Mouse (Mus musculus): ENCODE measurements around the gene Mapk7. TPM values are rescaled to one million over a fixed set of nuclear protein-coding genes. Genes with fewer than 3 reads are reported as not detected.

Mapk7 gene
- total and polyA plus RNA-seq, 3 experiments: 5.1 to 21.6 (median 12.2) TPM

DNA sequence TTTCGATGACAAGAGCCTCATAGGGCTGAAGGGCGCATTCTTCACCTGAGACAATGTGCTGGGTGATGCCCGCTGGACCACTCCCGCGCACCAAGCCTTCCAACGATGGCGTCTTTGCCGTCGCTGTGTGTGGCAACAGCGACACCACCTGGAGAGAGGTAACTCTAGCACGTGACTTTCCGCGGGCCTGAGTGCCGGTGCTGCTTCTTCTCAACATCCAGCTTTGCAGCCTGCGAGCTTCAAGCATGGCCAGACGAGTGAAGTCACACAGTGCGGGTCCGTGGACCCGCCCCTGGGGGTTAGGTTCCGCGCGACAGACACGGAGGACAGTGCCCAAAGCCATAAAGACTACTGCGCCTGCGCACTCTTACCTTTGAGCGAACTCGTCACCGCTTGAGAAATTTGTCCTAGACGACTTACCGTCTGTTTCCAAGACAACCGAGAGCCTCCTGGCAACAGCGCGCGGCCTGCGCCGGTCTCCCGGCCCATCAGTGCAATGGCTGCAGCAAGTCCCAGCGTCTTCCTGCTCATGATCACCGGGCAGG lies 10.6 kb upstream of the Mapk7 start, which contains the start of gene B9d1 (continued):
- TF ChIP-seq KAT2A (IDR thresholded peaks at IDR 0.05; ENCODE audit: insufficient replicate concordance, low read length) (no peak), MYC (IDR thresholded peaks at IDR 0.05; ENCODE audit: low read depth, low read length) (peak; percentile 97), ZNF384 (IDR thresholded peaks at IDR 0.05; ENCODE audit: low read depth, low read length) (no peak), USF1 (IDR thresholded peaks at IDR 0.05; ENCODE audit: low read depth, low read length) (peak; percentile 87), NELFE (IDR thresholded peaks at IDR 0.05; ENCODE audit: low read depth, low read length) (peak; percentile 43; the same call in 1 of the 2 replicates), TBP (conservative IDR thresholded peaks at IDR 0.05; ENCODE audit: low read depth, low read length) (0 out of 2 replicates have a peak, but pooled peaks have one; percentile 33)

DNA sequence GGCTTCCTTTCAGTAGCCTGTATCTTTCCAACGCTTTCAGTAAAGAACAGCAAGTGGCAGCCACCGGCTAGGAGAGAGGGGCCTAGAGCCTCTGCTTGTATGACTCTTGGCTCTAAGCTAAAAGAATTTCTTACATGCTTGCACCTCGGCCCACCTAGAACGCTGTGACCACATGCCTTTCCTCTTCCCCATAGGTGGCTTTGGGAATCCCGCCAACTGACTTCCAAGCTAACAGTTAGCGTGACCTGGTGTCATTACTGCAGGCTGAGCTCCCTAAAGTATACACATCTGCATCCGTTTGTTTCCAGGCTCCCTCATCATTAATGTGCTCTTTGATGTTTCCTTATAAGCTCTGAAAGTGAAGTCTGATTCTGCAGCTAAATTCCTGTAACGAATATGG lies 9.7 kb upstream of the Mapk7 start:
- H3K27me3 ChIP-seq (replicated peaks): peaks cover 16% of the 10 kb centered on the region
- in situ Hi-C loops (cut with MboI; ENCODE audit: low pct_ligation_motif_present, low pct_unique_long_range_greater_than_20kb, low sequenced_read_pairs): loop anchor here (10.0 kb wide), 1 partner anchor 309 kb away; no protein-coding TSS in a partner anchor

DNA sequence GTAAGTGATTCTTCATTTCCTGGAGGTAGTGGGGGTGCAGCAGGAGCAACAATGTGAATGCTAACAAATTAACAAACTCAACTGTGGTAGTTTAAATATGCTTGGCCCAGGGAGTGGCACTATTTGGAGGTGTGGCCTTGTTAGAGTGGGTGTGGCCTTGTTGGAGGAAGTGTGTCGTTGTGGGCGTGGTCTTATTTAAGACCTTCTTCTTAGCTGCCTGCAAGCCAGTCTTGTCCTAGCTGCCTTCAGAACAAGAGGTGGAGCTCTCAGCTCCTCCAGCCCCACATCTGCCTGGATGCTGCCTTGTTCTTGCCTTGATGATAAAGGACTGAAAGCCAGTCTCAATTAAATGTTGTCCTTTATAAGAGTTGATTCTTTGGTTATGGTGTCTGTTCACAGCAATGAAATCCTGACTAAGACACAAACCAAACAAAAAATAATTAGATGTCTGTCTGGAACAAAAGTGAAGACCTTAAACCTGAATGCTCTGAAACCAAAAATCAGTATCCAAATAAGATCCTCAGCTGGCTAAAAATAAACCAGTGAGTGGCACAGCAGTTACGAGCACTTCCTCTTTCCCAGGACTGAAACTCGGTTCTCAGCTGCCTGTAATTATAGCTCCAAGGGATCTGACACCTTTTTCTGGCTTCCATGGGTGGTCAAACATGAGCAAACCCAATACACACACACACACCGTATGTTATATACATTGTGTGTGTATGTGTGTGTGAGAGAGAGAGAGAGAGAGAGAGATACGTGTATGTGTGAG lies 4.7 kb upstream of the Mapk7 start:
- Histone ChIP-seq H3K79me2 (replicated peaks; ENCODE audit: control insufficient read depth, extremely low read depth, insufficient read depth, poor library complexity, severe bottlenecking) (no peaks in the 10 kb centered on the region), H3K4me2 (ENCODE audit: insufficient read depth, low read depth, poor library complexity, severe bottlenecking) (no peak overlapping the region), H3K4me1 (ENCODE audit: control insufficient read depth in 1 of 2, insufficient read depth in 2 of 2) (peaks cover 3 to 16% of the 10 kb centered on the region in 2 experiments; a peak in 3 of 4 replicates), H3K9me3 (replicated peaks; ENCODE audit: low read length) (peaks cover 4% of the 10 kb centered on the region), H3K4me3 (replicated peaks in 1 of 3; ENCODE audit: low read depth in 2 of 3, low read length in 2 of 3, poor library complexity in 1 of 3) (no peak overlapping the region), H3K9ac (ENCODE audit: insufficient read depth, low read depth) (no peak overlapping the region), H3K36me3 (replicated peaks in 1 of 2; ENCODE audit: control insufficient read depth in 1 of 2, insufficient read depth in 1 of 2, low read length in 1 of 2) (no peaks in the 10 kb centered on the region), H3K27me3 (replicated peaks) (peaks cover 10% of the 10 kb centered on the region), H3K27ac (ENCODE audit: insufficient read depth, low read depth) (no peak overlapping the region)
- DNase-seq (ENCODE audit: extremely low read depth): peak; percentile 58
- TF ChIP-seq ETS1 (conservative IDR thresholded peaks at IDR 0.05; ENCODE audit: low read depth, low read length): no peak
- TF ChIP-seq UBTF (IDR thresholded peaks at IDR 0.05; ENCODE audit: low read depth, low read length): no peak
- TF ChIP-seq MEF2A (IDR thresholded peaks at IDR 0.05; ENCODE audit: borderline replicate concordance, low read depth, low read length): peak; percentile 70; the same call in 1 of the 2 replicates
- no peak for TF ChIP-seq CTCF (conservative IDR thresholded peaks at IDR 0.05 in 1 of 2, IDR thresholded peaks at IDR 0.05 in 1 of 2; ENCODE audit: low read depth in 2 of 2, low read length in 2 of 2)
- peak; percentile 82 for TF ChIP-seq TBP (conservative IDR thresholded peaks at IDR 0.05; ENCODE audit: low read depth, low read length)
- TF ChIP-seq BHLHE40 (IDR thresholded peaks at IDR 0.05; ENCODE audit: low read depth, low read length): no peak
- no peak for TF ChIP-seq ZMIZ1 (IDR thresholded peaks at IDR 0.05; ENCODE audit: low read depth, low read length)
- no peak for TF ChIP-seq IRF4 (IDR thresholded peaks at IDR 0.05; ENCODE audit: low read depth, low read length)
- TF ChIP-seq CHD1 (IDR thresholded peaks at IDR 0.05; ENCODE audit: low read depth, low read length): no peak
- no peak for TF ChIP-seq E2F4 (IDR thresholded peaks at IDR 0.05; ENCODE audit: insufficient replicate concordance, low read depth, low read length)
- no peak for TF ChIP-seq USF2 (conservative IDR thresholded peaks at IDR 0.05; ENCODE audit: low read depth, low read length)
- dilution Hi-C loops (cut with MboI; ENCODE audit: extremely low pct_ligation_motif_present, extremely low pct_unique_long_range_greater_than_20kb, low sequenced_read_pairs) (no loop called here), in situ Hi-C loops (cut with MboI; ENCODE audit: low pct_ligation_motif_present, low pct_unique_long_range_greater_than_20kb, low sequenced_read_pairs) (no loop called here)

More for the DNA sequence above, 9.7 kb upstream of the Mapk7 start:
- H3K27ac ChIP-seq (ENCODE audit: insufficient read depth, low read depth): no peak overlapping the region
- H3K79me2 ChIP-seq (replicated peaks; ENCODE audit: control insufficient read depth, extremely low read depth, insufficient read depth, poor library complexity, severe bottlenecking): no peaks in the 10 kb centered on the region
- dilution Hi-C loops (cut with MboI; ENCODE audit: extremely low pct_ligation_motif_present, extremely low pct_unique_long_range_greater_than_20kb, low sequenced_read_pairs): no loop called here
- TF ChIP-seq BHLHE40 (IDR thresholded peaks at IDR 0.05; ENCODE audit: low read depth, low read length): no peak
- no peak for TF ChIP-seq NRF1 (IDR thresholded peaks at IDR 0.05; ENCODE audit: low read depth, low read length)
- no peak for TF ChIP-seq SMC3 (IDR thresholded peaks at IDR 0.05; ENCODE audit: low read depth, low read length)
- no peak for TF ChIP-seq ZC3H11A (IDR thresholded peaks at IDR 0.05; ENCODE audit: low read depth, low read length)
- no peak for TF ChIP-seq TCF12 (IDR thresholded peaks at IDR 0.05; ENCODE audit: low read depth, low read length)
- TF ChIP-seq ZMIZ1 (IDR thresholded peaks at IDR 0.05; ENCODE audit: low read depth, low read length): no peak
- TF ChIP-seq IRF4 (IDR thresholded peaks at IDR 0.05; ENCODE audit: low read depth, low read length): no peak
- no peak for TF ChIP-seq USF2 (conservative IDR thresholded peaks at IDR 0.05; ENCODE audit: low read depth, low read length)
- no peak for TF ChIP-seq MXI1 (IDR thresholded peaks at IDR 0.05; ENCODE audit: low read depth, low read length)
- no peak for TF ChIP-seq ELF1 (IDR thresholded peaks at IDR 0.05; ENCODE audit: low read depth, low read length)
- no peak for TF ChIP-seq HCFC1 (IDR thresholded peaks at IDR 0.05; ENCODE audit: low read depth, low read length)
- TF ChIP-seq NELFE (IDR thresholded peaks at IDR 0.05; ENCODE audit: low read depth, low read length): no peak
- TF ChIP-seq ETS1 (conservative IDR thresholded peaks at IDR 0.05; ENCODE audit: low read depth, low read length): no peak
- H3K4me2 ChIP-seq (ENCODE audit: insufficient read depth, low read depth, poor library complexity, severe bottlenecking): no peak overlapping the region
- H3K9ac ChIP-seq (ENCODE audit: insufficient read depth, low read depth): no peak overlapping the region
- peaks cover 0 to 1% of the 10 kb centered on the region in 2 experiments for H3K36me3 ChIP-seq (replicated peaks in 1 of 2; ENCODE audit: control insufficient read depth in 1 of 2, insufficient read depth in 1 of 2, low read length in 1 of 2)
- H3K9me3 ChIP-seq (replicated peaks; ENCODE audit: low read length): no peaks in the 10 kb centered on the region
- DNase-seq (ENCODE audit: extremely low read depth): no peak
- H3K4me3 ChIP-seq (replicated peaks in 1 of 3; ENCODE audit: low read depth in 2 of 3, low read length in 2 of 3, poor library complexity in 1 of 3): no peak overlapping the region
- H3K4me1 ChIP-seq (ENCODE audit: control insufficient read depth in 1 of 2, insufficient read depth in 2 of 2): peaks cover 10 to 19% of the 10 kb centered on the region in 2 experiments
